Mouse (Mus musculus) midbrain, embryonic 11.5 days (tissue): ENCODE data around the gene Notch2. TPM values are rescaled to one million over a fixed set of nuclear protein-coding genes. Genes with fewer than 3 reads are reported as not detected.
A peak's percentile ranks its signal among the peaks of the same experiment; 100 is the strongest.
"Not testable (repeated sequence)": the region's sequence is repeated elsewhere in the genome, so short reads cannot be mapped to it uniquely, and the experiment has no call there.

Source experiments
- ATAC-seq: fragments of 200-750 bp; cut with Nextera tagmentation; 2 replicates; pipeline ENCODE4 v1.8.0; 2017; ENCODE audit warnings: moderate TSS enrichment, moderate library complexity; ENCODE audit not compliant: low FRiP score
- DNase-seq: peaks from one replicate; pipeline ENCODE4 v3.0.0; 2015; ENCODE audit warnings: low spot score; ENCODE audit errors: missing footprints
- H3K27ac ChIP-seq: fragments of 300-500 bp; sonication (generic); 2 replicates; pipeline ENCODE4 v1.5.1; 2014; ENCODE audit warnings: low read depth, low read length
- H3K27me3 ChIP-seq: fragments of 300-500 bp; sonication (generic); 2 replicates; pipeline ENCODE4 v1.6.1; 2014; ENCODE audit warnings: mild to moderate bottlenecking, low read length, moderate library complexity, mixed read lengths; ENCODE audit not compliant: control insufficient read depth, insufficient read depth
- H3K36me3 ChIP-seq: fragments of 300-500 bp; sonication (generic); 2 replicates; pipeline ENCODE4 v1.6.1; 2014; ENCODE audit warnings: mild to moderate bottlenecking, low read length, moderate library complexity, mixed read lengths; ENCODE audit not compliant: control insufficient read depth, insufficient read depth
- H3K4me1 ChIP-seq: fragments of 300-500 bp; sonication (generic); 2 replicates; pipeline ENCODE4 v1.6.1; 2014; ENCODE audit warnings: low read length; ENCODE audit not compliant: control insufficient read depth, insufficient read depth
- H3K4me2 ChIP-seq: fragments of 300-500 bp; sonication (generic); 2 replicates; pipeline ENCODE4 v1.6.1; 2014; ENCODE audit warnings: mild to moderate bottlenecking, moderate library complexity
- H3K4me3 ChIP-seq: fragments of 300-500 bp; sonication (generic); 2 replicates; pipeline ENCODE4 v1.5.1; 2014; ENCODE audit warnings: low read depth, low read length
- H3K9ac ChIP-seq: fragments of 300-500 bp; sonication (generic); 2 replicates; pipeline ENCODE4 v1.6.1; 2014; ENCODE audit warnings: low read length
- H3K9me3 ChIP-seq: fragments of 300-500 bp; sonication (generic); 2 replicates; pipeline ENCODE4 v1.6.1; 2016; ENCODE audit warnings: low read length; ENCODE audit not compliant: control insufficient read depth
- WGBS: fragments of 180-500 bp; shearing (Covaris S2); extraction: QIAGEN DNeasy Blood & Tissue Kit; methylation state at CpG from one replicate; pipeline ENCODE4 v1.1.7; 2014; 5-methylcytosine and 5-hydroxymethylcytosine counted together
- polyA plus RNA-seq: library from polyadenylated mRNA; unstranded; fragments of >200 nt; fragmentation: Nextera tagmentation; extraction: Ambion mirVana; gene quantifications from 2 replicates; pipeline ENCODE4 v1.2.1, GENCODE M21; 2014

Gene Notch2
- polyA plus RNA-seq, 1 experiment from 2014 or later: 17.6 TPM

- Histone ChIP-seq H3K36me3 (no peaks in the 10 kb centered on the region), H3K9me3 (no peaks in the 10 kb centered on the region), H3K27me3 (no peaks in the 10 kb centered on the region), H3K27ac (peak overlapping the region; percentile 37; the same call in 1 of the 2 replicates), H3K4me3 (no peak overlapping the region), H3K4me1 (peaks cover 29% of the 10 kb centered on the region), H3K9ac (no peak overlapping the region), H3K4me2 (peak overlapping the region; percentile 23; the same call in 1 of the 2 replicates)
- ATAC-seq (no peak), DNase-seq (no peak)
- 62% methylated on average over 6 of the region's 6 CpGs for WGBS
Measured at GRCm38 (mm10) chr3:98042301-98042700, 29.0 kb downstream of the Notch2 start.

GRCm38 (mm10) chr3:98042955-98043456 is 29.7 kb downstream of the Notch2 start:
- Histone ChIP-seq H3K27me3 (no peaks in the 10 kb centered on the region), H3K9me3 (no peaks in the 10 kb centered on the region), H3K4me1 (peaks cover 29% of the 10 kb centered on the region), H3K27ac (peak overlapping the region; percentile 37), H3K4me2 (peak overlapping the region; percentile 23), H3K9ac (no peak overlapping the region), H3K4me3 (no peak overlapping the region), H3K36me3 (no peaks in the 10 kb centered on the region)
- peak; percentile 80 for ATAC-seq
- DNase-seq: peak; percentile 92
- WGBS: 3% methylated on average over 9 of the region's 9 CpGs

- DNase-seq (no peak), ATAC-seq (no peak)
- no peak overlapping the region for H3K4me3 ChIP-seq
- H3K9me3 ChIP-seq: no peaks in the 10 kb centered on the region
- no peaks in the 10 kb centered on the region for H3K27me3 ChIP-seq
- H3K4me1 ChIP-seq: peaks cover 29% of the 10 kb centered on the region
- 57% methylated on average over 4 of the region's 4 CpGs for WGBS
- H3K4me2 ChIP-seq: no peak overlapping the region
- no peaks in the 10 kb centered on the region for H3K36me3 ChIP-seq
- H3K9ac ChIP-seq: no peak overlapping the region
- peak overlapping the region; percentile 22 for H3K27ac ChIP-seq
Measured at GRCm38 (mm10) chr3:98043669-98044068, 30.3 kb downstream of the Notch2 start.

GRCm38 (mm10) chr3:98044768-98045368 is 31.5 kb downstream of the Notch2 start:
- Histone ChIP-seq H3K27ac (no peak overlapping the region), H3K27me3 (no peaks in the 10 kb centered on the region), H3K4me2 (no peak overlapping the region), H3K9ac (no peak overlapping the region), H3K9me3 (no peaks in the 10 kb centered on the region), H3K4me3 (no peak overlapping the region), H3K36me3 (no peaks in the 10 kb centered on the region), H3K4me1 (peaks cover 29% of the 10 kb centered on the region)
- 90% methylated on average over 4 of the region's 4 CpGs for WGBS
- ATAC-seq (no peak), DNase-seq (no peak)

GRCm38 (mm10) chr3:98045465-98046148 is 32.3 kb downstream of the Notch2 start:
- Histone ChIP-seq H3K27ac (no peak overlapping the region), H3K27me3 (no peaks in the 10 kb centered on the region), H3K4me1 (peaks cover 33% of the 10 kb centered on the region), H3K9ac (no peak overlapping the region), H3K36me3 (no peaks in the 10 kb centered on the region), H3K4me3 (no peak overlapping the region), H3K4me2 (no peak overlapping the region), H3K9me3 (no peaks in the 10 kb centered on the region)
- WGBS: 39% methylated on average over 8 of the region's 8 CpGs
- DNase-seq (no peak), ATAC-seq (no peak)

GRCm38 (mm10) chr3:98046305-98046704 is 33.0 kb downstream of the Notch2 start:
- ATAC-seq: no peak
- no peak for DNase-seq
- Histone ChIP-seq H3K36me3 (no peaks in the 10 kb centered on the region), H3K27me3 (no peaks in the 10 kb centered on the region), H3K9me3 (no peaks in the 10 kb centered on the region), H3K9ac (no peak overlapping the region), H3K27ac (no peak overlapping the region), H3K4me3 (no peak overlapping the region), H3K4me1 (peaks cover 33% of the 10 kb centered on the region), H3K4me2 (no peak overlapping the region)
- WGBS: 71% methylated on average over 8 of the region's 8 CpGs

GRCm38 (mm10) chr3:98049671-98050070 is 36.3 kb downstream of the Notch2 start:
- no peaks in the 10 kb centered on the region for H3K36me3 ChIP-seq
- H3K27ac ChIP-seq: no peak overlapping the region
- no peaks in the 10 kb centered on the region for H3K9me3 ChIP-seq
- peaks cover 19% of the 10 kb centered on the region for H3K4me1 ChIP-seq
- no peak overlapping the region for H3K9ac ChIP-seq
- H3K4me3 ChIP-seq: no peak overlapping the region
- DNase-seq (no peak), ATAC-seq (no peak)
- no peak overlapping the region for H3K4me2 ChIP-seq
- WGBS: 94% methylated on average over 1 of the region's 1 CpGs
- H3K27me3 ChIP-seq: no peaks in the 10 kb centered on the region; the same call in 1 of the 2 replicates

GRCm38 (mm10) chr3:98050086-98050485 is 36.8 kb downstream of the Notch2 start:
- H3K27ac ChIP-seq, H3K4me3 ChIP-seq, H3K9me3 ChIP-seq, H3K9ac ChIP-seq, H3K36me3 ChIP-seq, ATAC-seq, H3K4me2 ChIP-seq, DNase-seq, H3K27me3 ChIP-seq: not testable (repeated sequence)
- 87% methylated on average over 7 of the region's 7 CpGs for WGBS
- peaks cover 19% of the 10 kb centered on the region for H3K4me1 ChIP-seq
